Mouse (Mus musculus) myocyte (in vitro differentiated cells): ENCODE data around the gene Rbm38.

ENCODE experiments used
- CEBPB ChIP-seq: IDR thresholded peaks from 2 replicates; pipeline ENCODE4 v1.6.1; 2011; ENCODE audit warnings: mild to moderate bottlenecking, moderate library complexity; ENCODE audit not compliant: poor library complexity, insufficient read depth, severe bottlenecking
- E2F4 ChIP-seq: IDR thresholded peaks from one replicate; pipeline ENCODE4 v1.6.1; 2011; ENCODE audit warnings: mild to moderate bottlenecking, control low read depth, moderate library complexity; ENCODE audit not compliant: insufficient read depth
- MAX ChIP-seq: IDR thresholded peaks from one replicate; pipeline ENCODE4 v1.6.1; 2011; ENCODE audit warnings: low read depth, mild to moderate bottlenecking, control low read depth
- MYOG ChIP-seq, 3 experiments: IDR thresholded peaks; one replicate each; pipeline ENCODE4 v1.6.1; 2011; ENCODE audit warnings: control low read depth in 2 of 3, low read depth in 2 of 3, mild to moderate bottlenecking in 2 of 3; ENCODE audit not compliant: insufficient read length in 2 of 3, control insufficient read depth in 1 of 3, insufficient read depth in 1 of 3
- POLR2A ChIP-seq: IDR thresholded peaks from one replicate; pipeline ENCODE4 v1.6.1; 2011; ENCODE audit warnings: low read depth, mild to moderate bottlenecking, control low read depth, moderate library complexity; ENCODE audit not compliant: insufficient read length
- POLR2AphosphoS2 ChIP-seq: IDR thresholded peaks from one replicate; pipeline ENCODE4 v1.6.1; 2011; ENCODE audit warnings: low read depth, control low read depth; ENCODE audit not compliant: insufficient read length
- SRF ChIP-seq: IDR thresholded peaks from one replicate; pipeline ENCODE4 v1.6.1; 2011; ENCODE audit warnings: low read depth; ENCODE audit not compliant: control insufficient read depth, insufficient read length
- TCF3 ChIP-seq: IDR thresholded peaks from one replicate; pipeline ENCODE4 v1.6.1; 2011; ENCODE audit warnings: low read depth, control low read depth; ENCODE audit not compliant: insufficient read length

GRCm38 (mm10) chr2:173020430-173020829 lies at the start of gene Rbm38:
- TF ChIP-seq POLR2A (no peak), CEBPB (no peak), MYOG (IDR thresholded peaks at IDR 0.05; ENCODE audit: control insufficient read depth in 1 of 3, insufficient read depth in 1 of 3, insufficient read length in 2 of 3, low read depth in 2 of 3) (no peak), TCF3 (no peak), MAX (no peak), E2F4 (no peak), POLR2AphosphoS2 (no peak), SRF (no peak)
